Mouse (Mus musculus) cerebellum, adult 2 months (tissue): ENCODE data around the gene Bcl2l10.

Experiments
- CTCF ChIP-seq: fragments of 200-500 bp; IDR thresholded peaks from 2 replicates; pipeline ENCODE4 v1.5.1; 2011; ENCODE audit warnings: low read depth, mild to moderate bottlenecking, control low read depth, low read length, moderate library complexity, borderline replicate concordance; ENCODE audit not compliant: insufficient read depth
- POLR2A ChIP-seq: fragments of 200-500 bp; IDR thresholded peaks from 2 replicates; pipeline ENCODE4 v1.6.1; 2011; ENCODE audit warnings: low read length, control low read depth, borderline replicate concordance; ENCODE audit not compliant: insufficient read depth

DNA sequence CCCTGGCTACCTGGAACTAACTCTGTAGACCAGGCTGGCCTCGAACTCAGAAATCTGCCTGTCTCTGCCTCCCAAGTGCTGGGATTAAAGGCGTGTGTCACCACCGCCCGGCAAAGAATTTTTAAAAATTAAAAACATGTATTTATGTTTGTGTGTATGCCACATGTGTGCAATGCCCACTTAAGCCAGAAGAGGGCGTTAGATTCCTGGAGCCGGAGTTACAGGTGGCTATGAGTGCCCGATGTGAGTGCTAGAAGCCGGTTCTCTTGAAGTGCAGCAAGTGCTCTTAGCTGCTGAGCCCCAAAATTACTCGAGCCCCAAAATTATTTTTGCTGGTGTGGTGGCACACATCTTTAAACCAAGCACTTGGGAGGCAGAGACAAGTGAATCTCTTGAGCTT lies 36.2 kb downstream of the Bcl2l10 start:
- TF ChIP-seq CTCF (peak; percentile 10; the same call in 1 of the 2 replicates), POLR2A (no peak)
